Mouse (Mus musculus) hindbrain, embryonic 13.5 days (tissue): Measurements from ENCODE around the gene Inhbc. TPM values are rescaled to one million over a fixed set of nuclear protein-coding genes. Genes with fewer than 3 reads are reported as not detected.

Experiments
- ATAC-seq: fragments of 200-750 bp; cut with Nextera tagmentation; 2 replicates; pipeline ENCODE4 v1.8.0; 2017; ENCODE audit warnings: moderate TSS enrichment; ENCODE audit not compliant: low FRiP score
- H3K27ac ChIP-seq: fragments of 300-500 bp; sonication (generic); 2 replicates; pipeline ENCODE4 v1.5.1; 2015; ENCODE audit warnings: inconsistent platforms, mild to moderate bottlenecking, moderate library complexity
- H3K27me3 ChIP-seq: fragments of 300-500 bp; sonication (generic); 2 replicates; pipeline ENCODE4 v1.6.1; 2015; ENCODE audit warnings: mild to moderate bottlenecking, inconsistent platforms
- H3K36me3 ChIP-seq: fragments of 300-500 bp; sonication (generic); 2 replicates; pipeline ENCODE4 v1.6.1; 2015; ENCODE audit warnings: mild to moderate bottlenecking, inconsistent platforms
- H3K4me1 ChIP-seq: fragments of 300-500 bp; sonication (generic); replicated peaks from 2 replicates; pipeline ENCODE4 v1.6.1; 2015; ENCODE audit warnings: inconsistent platforms
- H3K4me2 ChIP-seq: fragments of 300-500 bp; sonication (generic); 2 replicates; pipeline ENCODE4 v1.6.1; 2015; ENCODE audit warnings: inconsistent platforms, mild to moderate bottlenecking, moderate library complexity
- H3K4me3 ChIP-seq: fragments of 300-500 bp; sonication (generic); 2 replicates; pipeline ENCODE4 v1.5.1; 2015; ENCODE audit warnings: mild to moderate bottlenecking, inconsistent platforms
- H3K9ac ChIP-seq: fragments of 300-500 bp; sonication (generic); 2 replicates; pipeline ENCODE4 v1.6.1; 2015; ENCODE audit warnings: mild to moderate bottlenecking, inconsistent platforms
- H3K9me3 ChIP-seq: fragments of 300-500 bp; sonication (generic); 2 replicates; pipeline ENCODE4 v1.6.1; 2016; ENCODE audit warnings: inconsistent platforms
- WGBS: fragments of 180-500 bp; shearing (Covaris S2); methylation state at CpG from one replicate; pipeline ENCODE4 v1.1.7; 2015; 5-methylcytosine and 5-hydroxymethylcytosine counted together
- polyA plus RNA-seq: library from polyadenylated mRNA; unstranded; fragments of >200 nt; fragmentation: Nextera tagmentation; extraction: Ambion mirVana; gene quantifications from 2 replicates; pipeline ENCODE4 v1.2.1, GENCODE M21; 2015

Gene Inhbc
- polyA plus RNA-seq, 1 experiment from 2014 or later, result 0.09 TPM

- Histone ChIP-seq H3K4me3 (no peak overlapping the region), H3K36me3 (no peaks in the 10 kb centered on the region), H3K4me1 (peaks cover 13% of the 10 kb centered on the region), H3K27ac (no peak overlapping the region), H3K9ac (no peak overlapping the region), H3K27me3 (peaks cover 36% of the 10 kb centered on the region), H3K4me2 (no peak overlapping the region), H3K9me3 (no peaks in the 10 kb centered on the region)
- 73% methylated on average over 1 of the region's 1 CpGs for WGBS
- no peak for ATAC-seq
Measured at GRCm38 (mm10) chr10:127335271-127335670, 35.0 kb downstream of the Inhbc start.

- WGBS, result 65% methylated on average over 5 of the region's 5 CpGs
- H3K27ac ChIP-seq, result no peak overlapping the region
- H3K4me2 ChIP-seq, result no peak overlapping the region
- H3K9me3 ChIP-seq, result no peaks in the 10 kb centered on the region
- H3K4me3 ChIP-seq, result no peak overlapping the region
- H3K27me3 ChIP-seq, result peaks cover 45% of the 10 kb centered on the region
- no peaks in the 10 kb centered on the region for H3K36me3 ChIP-seq
- no peak for ATAC-seq
- H3K4me1 ChIP-seq, result no peaks in the 10 kb centered on the region
- no peak overlapping the region for H3K9ac ChIP-seq
Measured at GRCm38 (mm10) chr10:127333152-127333551, 37.1 kb downstream of the Inhbc start.

GRCm38 (mm10) chr10:127332211-127332874, 37.9 kb downstream of the Inhbc start:
- peaks cover 47% of the 10 kb centered on the region for H3K27me3 ChIP-seq
- no peaks in the 10 kb centered on the region for H3K36me3 ChIP-seq
- 36% methylated on average over 31 of the region's 31 CpGs for WGBS
- H3K27ac ChIP-seq, result no peak overlapping the region
- peak overlapping the region; percentile 7; the same call in 1 of the 2 replicates for H3K4me3 ChIP-seq
- no peaks in the 10 kb centered on the region for H3K4me1 ChIP-seq
- H3K9ac ChIP-seq, result peak overlapping the region; percentile 36; the same call in 1 of the 2 replicates
- peak overlapping the region; percentile 40 for H3K4me2 ChIP-seq
- H3K9me3 ChIP-seq, result no peaks in the 10 kb centered on the region
- ATAC-seq, result no peak

- 81% methylated on average over 7 of the region's 7 CpGs for WGBS
- no peak for ATAC-seq
- peaks cover 17% of the 10 kb centered on the region for H3K4me1 ChIP-seq
- no peak overlapping the region for H3K4me2 ChIP-seq
- H3K9me3 ChIP-seq, result no peaks in the 10 kb centered on the region
- H3K36me3 ChIP-seq, result no peaks in the 10 kb centered on the region
- H3K27me3 ChIP-seq, result peaks cover 63% of the 10 kb centered on the region
- no peak overlapping the region for H3K9ac ChIP-seq
- H3K27ac ChIP-seq, result no peak overlapping the region
- H3K4me3 ChIP-seq, result no peak overlapping the region
Measured at GRCm38 (mm10) chr10:127330212-127330611, 40.0 kb downstream of the Inhbc start.

GRCm38 (mm10) chr10:127327461-127328145, 42.6 kb downstream of the Inhbc start:
- no peak overlapping the region for H3K4me3 ChIP-seq
- H3K4me1 ChIP-seq, result peaks cover 17% of the 10 kb centered on the region
- WGBS, result 47% methylated on average over 18 of the region's 18 CpGs
- H3K9ac ChIP-seq, result no peak overlapping the region
- H3K4me2 ChIP-seq, result no peak overlapping the region
- H3K9me3 ChIP-seq, result no peaks in the 10 kb centered on the region
- ATAC-seq, result no peak
- no peaks in the 10 kb centered on the region for H3K36me3 ChIP-seq
- H3K27me3 ChIP-seq, result peaks cover 87% of the 10 kb centered on the region
- no peak overlapping the region for H3K27ac ChIP-seq

- 3% methylated on average over 29 of the region's 29 CpGs for WGBS
- Histone ChIP-seq H3K4me1 (peaks cover 17% of the 10 kb centered on the region), H3K4me2 (peak overlapping the region; percentile 59), H3K27ac (no peak overlapping the region), H3K4me3 (peak overlapping the region; percentile 36), H3K27me3 (peaks cover 94% of the 10 kb centered on the region), H3K9ac (peak overlapping the region; percentile 63), H3K36me3 (no peaks in the 10 kb centered on the region), H3K9me3 (no peaks in the 10 kb centered on the region)
- no peak for ATAC-seq
Measured at GRCm38 (mm10) chr10:127326828-127327227, 43.4 kb downstream of the Inhbc start.

GRCm38 (mm10) chr10:127326017-127326801, 44.0 kb downstream of the Inhbc start:
- no peak overlapping the region for H3K27ac ChIP-seq
- no peak for ATAC-seq
- H3K27me3 ChIP-seq, result peaks cover 96% of the 10 kb centered on the region
- no peaks in the 10 kb centered on the region for H3K9me3 ChIP-seq
- H3K4me2 ChIP-seq, result peak overlapping the region; percentile 59
- peaks cover 17% of the 10 kb centered on the region for H3K4me1 ChIP-seq
- peak overlapping the region; percentile 36 for H3K4me3 ChIP-seq
- no peaks in the 10 kb centered on the region for H3K36me3 ChIP-seq
- under 1% methylated on average over 54 of the region's 54 CpGs for WGBS
- H3K9ac ChIP-seq, result peak overlapping the region; percentile 63

GRCm38 (mm10) chr10:127325454-127326016, 44.7 kb downstream of the Inhbc start:
- Histone ChIP-seq H3K9ac (peak overlapping the region; percentile 63; the same call in 1 of the 2 replicates), H3K27ac (no peak overlapping the region), H3K36me3 (no peaks in the 10 kb centered on the region), H3K27me3 (peaks cover 98% of the 10 kb centered on the region), H3K4me3 (no peak overlapping the region), H3K4me1 (peaks cover 17% of the 10 kb centered on the region), H3K9me3 (no peaks in the 10 kb centered on the region), H3K4me2 (peak overlapping the region; percentile 59)
- WGBS, result 31% methylated on average over 14 of the region's 14 CpGs
- ATAC-seq, result no peak

GRCm38 (mm10) chr10:127324495-127324894, 45.7 kb downstream of the Inhbc start:
- Histone ChIP-seq H3K27me3 (peaks cover 88% of the 10 kb centered on the region), H3K27ac (no peak overlapping the region), H3K9ac (no peak overlapping the region), H3K4me3 (no peak overlapping the region), H3K9me3 (no peaks in the 10 kb centered on the region), H3K36me3 (no peaks in the 10 kb centered on the region), H3K4me1 (peaks cover 17% of the 10 kb centered on the region), H3K4me2 (no peak overlapping the region)
- ATAC-seq, result no peak
- WGBS, result 14% methylated on average over 7 of the region's 7 CpGs

GRCm38 (mm10) chr10:127323131-127323855, 46.9 kb downstream of the Inhbc start:
- H3K36me3 ChIP-seq, result no peaks in the 10 kb centered on the region
- peaks cover 17% of the 10 kb centered on the region for H3K4me1 ChIP-seq
- H3K4me2 ChIP-seq, result no peak overlapping the region
- H3K4me3 ChIP-seq, result no peak overlapping the region
- 0 out of 2 replicates have a peak overlapping the region, but pooled peaks have one; percentile 13 for H3K9ac ChIP-seq
- H3K27ac ChIP-seq, result no peak overlapping the region
- no peaks in the 10 kb centered on the region for H3K9me3 ChIP-seq
- 79% methylated on average over 17 of the region's 17 CpGs for WGBS
- no peak for ATAC-seq
- peaks cover 76% of the 10 kb centered on the region for H3K27me3 ChIP-seq

GRCm38 (mm10) chr10:127322669-127323068, 47.6 kb downstream of the Inhbc start:
- H3K4me1 ChIP-seq, result peaks cover 17% of the 10 kb centered on the region
- no peaks in the 10 kb centered on the region for H3K9me3 ChIP-seq
- H3K27ac ChIP-seq, result no peak overlapping the region
- H3K36me3 ChIP-seq, result no peaks in the 10 kb centered on the region
- H3K9ac ChIP-seq, result no peak overlapping the region
- ATAC-seq, result no peak
- no peak overlapping the region for H3K4me2 ChIP-seq
- H3K27me3 ChIP-seq, result peaks cover 74% of the 10 kb centered on the region
- H3K4me3 ChIP-seq, result no peak overlapping the region
- WGBS, result 89% methylated on average over 4 of the region's 4 CpGs
